Mouse (Mus musculus) urinary bladder, postnatal 10 days (tissue): ENCODE data around the gene Prdm11.
A peak's percentile ranks its signal among the peaks of the same experiment; 100 is the strongest.

Experiments used
- DNase-seq: peaks from one replicate; pipeline ENCODE4 v3.0.0; 2022; ENCODE audit warnings: low spot score

Prdm11 gene

GRCm38 (mm10) chr2:93046509-93046835 is 505 bp upstream of the Prdm11 start:
- no peak for DNase-seq

GRCm38 (mm10) chr2:93045129-93045817 is 694 bp downstream of the Prdm11 start:
- peak; percentile 85 for DNase-seq

- no peak for DNase-seq
Observed at GRCm38 (mm10) chr2:93043449-93044157, 2.4 kb downstream of the Prdm11 start.

GRCm38 (mm10) chr2:93041470-93041869 is 4.5 kb downstream of the Prdm11 start:
- DNase-seq = no peak

GRCm38 (mm10) chr2:93040841-93041240 is 5.1 kb downstream of the Prdm11 start:
- DNase-seq = no peak

- DNase-seq = no peak
Observed at GRCm38 (mm10) chr2:93039706-93040105, 6.3 kb downstream of the Prdm11 start.

GRCm38 (mm10) chr2:93039043-93039442 is 6.9 kb downstream of the Prdm11 start:
- no peak for DNase-seq

- no peak for DNase-seq
Observed at GRCm38 (mm10) chr2:93035631-93036030, 10.3 kb downstream of the Prdm11 start.

GRCm38 (mm10) chr2:93032651-93033050 is 13.3 kb downstream of the Prdm11 start:
- no peak for DNase-seq

GRCm38 (mm10) chr2:93032049-93032448 is 13.9 kb downstream of the Prdm11 start:
- no peak for DNase-seq

- DNase-seq = no peak
Observed at GRCm38 (mm10) chr2:93031021-93031420, 14.9 kb downstream of the Prdm11 start.

GRCm38 (mm10) chr2:93030101-93030500 is 15.9 kb downstream of the Prdm11 start:
- DNase-seq = no peak

- DNase-seq = no peak
Observed at GRCm38 (mm10) chr2:93029267-93030060, 16.5 kb downstream of the Prdm11 start.

- no peak for DNase-seq
Observed at GRCm38 (mm10) chr2:93028865-93029264, 17.1 kb downstream of the Prdm11 start.

GRCm38 (mm10) chr2:93027713-93028112 is 18.3 kb downstream of the Prdm11 start:
- DNase-seq = no peak

GRCm38 (mm10) chr2:93024431-93024830 is 21.5 kb downstream of the Prdm11 start:
- no peak for DNase-seq

- no peak for DNase-seq
Observed at GRCm38 (mm10) chr2:93018854-93019253, 27.1 kb downstream of the Prdm11 start.

GRCm38 (mm10) chr2:93017151-93017550 is 28.8 kb downstream of the Prdm11 start:
- no peak for DNase-seq

GRCm38 (mm10) chr2:93015041-93015440 is 30.9 kb downstream of the Prdm11 start:
- DNase-seq = no peak

GRCm38 (mm10) chr2:93014093-93014937 is 31.7 kb downstream of the Prdm11 start:
- DNase-seq = no peak

GRCm38 (mm10) chr2:93013415-93014092 is 32.4 kb downstream of the Prdm11 start:
- no peak for DNase-seq
